Mouse (Mus musculus) embryonic facial prominence, embryonic 12.5 days (tissue): ENCODE measurements at regions not wholly inside any gene's neighbourhood (a gene's known extent, or its start where the extent isn't known, plus 50 kb on each side); places are given as distances from the start of the nearest gene placed in this dataset.

ENCODE experiments used
- ATAC-seq: fragments of 200-750 bp; cut with Nextera tagmentation; 2 replicates; pipeline ENCODE4 v1.8.0; 2017; ENCODE audit not compliant: insufficient number of reproducible peaks, insufficient read depth, low FRiP score, low TSS enrichment
- H3K27ac ChIP-seq: fragments of 300-500 bp; sonication (generic); 2 replicates; pipeline ENCODE4 v1.5.1; 2016; ENCODE audit warnings: mild to moderate bottlenecking
- H3K27me3 ChIP-seq: fragments of 300-500 bp; sonication (generic); 2 replicates; pipeline ENCODE4 v1.6.1; 2016; ENCODE audit warnings: mild to moderate bottlenecking, moderate library complexity
- H3K36me3 ChIP-seq: fragments of 300-500 bp; sonication (generic); 2 replicates; pipeline ENCODE4 v1.6.1; 2016; ENCODE audit warnings: mild to moderate bottlenecking
- H3K4me1 ChIP-seq: fragments of 300-500 bp; sonication (generic); 2 replicates; pipeline ENCODE4 v1.6.1; 2016
- H3K4me2 ChIP-seq: fragments of 300-500 bp; sonication (generic); replicated peaks from 2 replicates; pipeline ENCODE4 v1.6.1; 2016; ENCODE audit warnings: mild to moderate bottlenecking, moderate library complexity
- H3K4me3 ChIP-seq: fragments of 300-500 bp; sonication (generic); 2 replicates; pipeline ENCODE4 v1.5.1; 2016; ENCODE audit warnings: mild to moderate bottlenecking
- H3K9ac ChIP-seq: fragments of 300-500 bp; sonication (generic); 2 replicates; pipeline ENCODE4 v1.6.1; 2016; ENCODE audit warnings: mild to moderate bottlenecking, moderate library complexity
- H3K9me3 ChIP-seq: fragments of 300-500 bp; sonication (generic); 2 replicates; pipeline ENCODE4 v1.6.1; 2016; ENCODE audit warnings: mild to moderate bottlenecking, moderate library complexity
- WGBS: fragments of 180-500 bp; shearing (Covaris S2); methylation state at CpG from one replicate; pipeline ENCODE4 v1.1.7; 2016; 5-methylcytosine and 5-hydroxymethylcytosine counted together

DNA sequence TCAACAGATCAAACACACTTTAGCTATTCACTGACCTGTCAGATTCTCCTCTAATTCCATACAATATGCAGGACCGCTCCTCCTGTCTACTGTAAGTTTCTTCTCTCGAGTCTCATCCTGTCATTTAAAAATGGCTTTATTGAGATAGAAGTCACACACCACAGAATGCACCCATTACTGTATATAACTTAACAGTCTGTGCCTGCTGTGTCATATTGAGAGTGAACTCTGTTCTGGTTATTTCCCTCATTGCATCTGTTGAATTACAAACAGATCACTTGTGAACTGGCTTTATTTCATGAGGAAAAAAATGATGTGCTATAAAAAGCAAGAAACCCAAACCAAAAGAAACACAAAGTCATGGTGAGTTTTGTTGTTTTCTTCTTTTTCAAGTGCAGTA is 198.2 kb downstream of the Kcnrg start:
- H3K27ac ChIP-seq: no peak overlapping the region
- no peaks in the 10 kb centered on the region for H3K36me3 ChIP-seq
- H3K4me1 ChIP-seq: peaks cover 14% of the 10 kb centered on the region; the same call in 1 of the 2 replicates
- WGBS: 82% methylated on average over 2 of the region's 2 CpGs
- ATAC-seq: no peak
- no peak overlapping the region for H3K4me2 ChIP-seq
- no peaks in the 10 kb centered on the region for H3K27me3 ChIP-seq
- no peak overlapping the region for H3K4me3 ChIP-seq
- H3K9me3 ChIP-seq: no peaks in the 10 kb centered on the region
- H3K9ac ChIP-seq: no peak overlapping the region

DNA sequence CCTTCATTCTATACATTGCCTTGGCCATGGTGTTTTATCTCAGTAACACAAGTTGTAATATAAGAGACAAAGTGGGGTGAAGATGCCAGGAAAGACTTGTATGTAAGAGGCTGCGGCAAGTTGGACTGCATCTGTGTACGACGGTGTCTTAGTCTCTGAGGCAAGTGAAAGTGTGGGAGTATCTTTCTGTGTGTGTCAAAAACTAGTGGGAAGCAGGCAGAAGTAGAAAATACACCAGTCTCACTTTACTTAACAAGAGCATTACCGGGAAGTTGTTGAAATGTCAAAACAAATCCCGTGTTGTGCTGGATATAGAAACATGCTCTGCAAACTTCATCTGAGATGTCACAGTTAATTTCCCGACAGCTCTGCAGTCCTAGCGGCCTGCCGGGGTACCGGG is 200.9 kb downstream of the Kcnrg start:
- Histone ChIP-seq H3K27ac (no peak overlapping the region), H3K27me3 (no peaks in the 10 kb centered on the region), H3K4me3 (no peak overlapping the region), H3K9me3 (no peaks in the 10 kb centered on the region), H3K9ac (no peak overlapping the region), H3K36me3 (no peaks in the 10 kb centered on the region), H3K4me2 (no peak overlapping the region), H3K4me1 (peaks cover 31% of the 10 kb centered on the region; the same call in 1 of the 2 replicates)
- WGBS: 57% methylated on average over 9 of the region's 9 CpGs
- no peak for ATAC-seq

DNA sequence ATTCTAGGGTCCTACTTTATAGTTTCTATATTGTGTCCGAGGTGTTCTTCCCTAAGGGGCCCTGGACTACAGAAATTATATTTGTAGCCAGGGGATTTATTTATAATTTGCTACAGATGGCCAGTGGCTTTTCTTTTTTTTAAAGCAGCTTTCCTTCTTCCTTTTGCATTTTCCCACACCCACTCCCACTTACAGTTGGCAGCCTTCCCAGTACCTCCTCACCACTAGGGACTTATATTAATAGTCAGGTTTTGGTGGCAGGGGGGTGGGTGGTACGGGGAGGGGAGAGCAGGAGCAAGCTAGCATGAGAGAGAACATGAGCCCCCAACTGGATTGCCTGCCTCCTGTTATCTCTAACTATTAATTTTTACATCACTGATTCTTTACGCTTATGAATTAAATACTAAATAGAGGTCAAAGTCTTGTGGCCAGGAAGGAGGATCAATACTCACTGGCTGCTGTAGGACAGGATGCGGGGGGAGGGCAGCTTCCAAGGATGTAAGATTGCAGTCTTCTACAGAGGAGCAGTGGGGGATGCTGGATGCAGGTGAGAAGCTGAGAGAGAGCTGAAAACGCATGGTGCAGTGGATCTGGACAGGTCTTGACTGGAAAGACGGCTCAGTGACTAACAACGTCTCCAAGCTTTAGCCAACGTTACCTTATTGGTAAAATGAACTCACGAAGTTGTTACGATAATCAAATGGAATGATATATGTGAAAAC is 202.6 kb downstream of the Kcnrg start:
- no peaks in the 10 kb centered on the region for H3K9me3 ChIP-seq
- WGBS: 60% methylated on average over 10 of the region's 10 CpGs
- 0 out of 2 replicates have a peak overlapping the region, but pooled peaks have one; percentile 58 for H3K27ac ChIP-seq
- no peak overlapping the region for H3K4me2 ChIP-seq
- peaks cover 31% of the 10 kb centered on the region; the same call in 1 of the 2 replicates for H3K4me1 ChIP-seq
- H3K36me3 ChIP-seq: no peaks in the 10 kb centered on the region
- no peak for ATAC-seq
- no peak overlapping the region for H3K4me3 ChIP-seq
- no peak overlapping the region for H3K9ac ChIP-seq
- H3K27me3 ChIP-seq: no peaks in the 10 kb centered on the region

DNA sequence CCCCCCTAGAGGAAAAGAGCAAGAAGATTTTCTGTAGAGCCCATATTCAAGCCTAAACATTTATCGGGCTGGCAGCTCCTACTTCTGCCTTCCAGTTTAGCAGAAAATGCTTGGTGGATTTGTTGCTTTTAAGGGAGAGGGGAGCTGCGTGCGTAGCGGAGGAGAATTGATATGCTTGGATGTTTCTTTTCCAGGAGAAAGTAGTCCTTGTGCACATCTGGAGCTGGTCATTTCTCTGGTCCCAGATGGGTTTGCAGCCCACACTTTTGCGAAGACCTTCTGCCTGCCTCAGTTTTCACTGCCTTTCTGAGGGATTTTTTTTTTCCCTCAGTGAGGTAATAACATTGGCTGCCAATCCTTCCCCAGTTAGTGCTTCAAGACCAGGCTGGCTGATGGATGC is 203.6 kb downstream of the Kcnrg start:
- peaks cover 31% of the 10 kb centered on the region; the same call in 1 of the 2 replicates for H3K4me1 ChIP-seq
- H3K4me3 ChIP-seq: no peak overlapping the region
- peak overlapping the region; percentile 31; the same call in 1 of the 2 replicates for H3K27ac ChIP-seq
- no peak for ATAC-seq
- H3K9ac ChIP-seq: no peak overlapping the region
- no peaks in the 10 kb centered on the region for H3K9me3 ChIP-seq
- peak overlapping the region; percentile 8; the same call in 1 of the 2 replicates for H3K4me2 ChIP-seq
- 30% methylated on average over 5 of the region's 5 CpGs for WGBS
- H3K27me3 ChIP-seq: no peaks in the 10 kb centered on the region
- no peaks in the 10 kb centered on the region for H3K36me3 ChIP-seq

DNA sequence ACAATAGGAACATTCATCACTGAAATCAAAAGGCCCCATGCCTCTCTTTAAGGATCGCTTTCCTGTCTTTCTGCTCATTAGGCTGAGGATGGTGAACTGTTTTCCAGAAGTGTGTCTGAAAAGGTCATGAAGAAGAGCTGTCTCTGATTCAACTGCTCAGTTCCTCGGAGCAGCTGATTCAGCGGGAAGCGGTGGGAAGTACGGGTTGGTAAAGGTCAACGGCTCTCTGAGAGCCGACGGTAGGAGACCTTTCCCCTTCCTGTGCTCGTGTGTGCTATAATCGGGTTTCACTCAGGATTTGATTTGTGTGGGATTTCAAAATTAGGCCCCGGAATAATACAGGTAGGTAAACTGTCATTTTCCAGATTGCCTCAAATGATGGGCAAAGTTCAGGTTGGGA is 210.5 kb downstream of the Kcnrg start:
- Histone ChIP-seq H3K9ac (no peak overlapping the region), H3K4me3 (no peak overlapping the region), H3K36me3 (no peaks in the 10 kb centered on the region), H3K4me2 (no peak overlapping the region), H3K4me1 (0 out of 2 replicates have a peak, but pooled peaks cover 5% of the 10 kb centered on the region), H3K27me3 (no peaks in the 10 kb centered on the region), H3K27ac (no peak overlapping the region), H3K9me3 (no peaks in the 10 kb centered on the region)
- no peak for ATAC-seq
- WGBS: 43% methylated on average over 11 of the region's 11 CpGs

DNA sequence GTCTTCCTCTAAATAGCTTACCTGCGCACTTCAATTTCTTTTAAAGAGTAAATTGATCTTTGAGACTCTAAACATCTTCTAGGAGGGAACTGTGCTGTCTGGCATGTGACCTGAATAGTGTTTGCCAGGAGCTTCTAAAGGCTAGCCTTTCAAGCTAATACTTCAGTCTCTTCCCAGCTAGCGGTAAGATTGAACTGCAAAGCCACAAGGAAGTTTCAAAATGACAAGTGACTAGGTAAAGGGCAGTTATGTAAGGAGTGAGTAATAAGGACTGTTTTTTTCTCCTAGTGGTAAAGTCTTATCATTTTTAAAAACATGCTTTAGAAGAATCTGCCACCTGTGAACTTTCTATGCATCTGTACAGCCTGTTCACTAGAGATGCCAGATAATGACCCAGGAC is 211.1 kb downstream of the Kcnrg start:
- no peak overlapping the region for H3K4me2 ChIP-seq
- no peak overlapping the region for H3K4me3 ChIP-seq
- no peak for ATAC-seq
- no peaks in the 10 kb centered on the region for H3K36me3 ChIP-seq
- 84% methylated on average over 2 of the region's 2 CpGs for WGBS
- no peaks in the 10 kb centered on the region for H3K27me3 ChIP-seq
- no peak overlapping the region for H3K27ac ChIP-seq
- H3K9me3 ChIP-seq: no peaks in the 10 kb centered on the region
- no peak overlapping the region for H3K9ac ChIP-seq
- 0 out of 2 replicates have a peak, but pooled peaks cover 5% of the 10 kb centered on the region for H3K4me1 ChIP-seq

DNA sequence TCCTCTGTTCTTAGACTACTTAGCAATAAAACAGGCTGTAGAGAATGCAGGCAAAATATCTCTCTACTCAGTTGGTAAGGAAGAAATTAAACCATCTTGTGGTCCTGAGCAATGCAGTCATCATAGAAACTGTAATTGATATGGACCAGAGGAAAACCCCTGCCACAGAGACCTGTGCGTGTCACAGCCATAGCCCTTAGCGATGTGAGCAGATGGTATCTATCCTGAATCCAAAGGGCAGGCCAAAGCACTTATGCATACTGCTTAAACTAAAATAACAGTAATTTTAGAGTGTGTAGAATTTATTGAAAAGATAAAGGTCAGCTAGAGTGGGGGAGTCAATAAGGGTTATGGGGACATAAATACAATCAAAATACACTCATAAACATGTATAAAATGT is 212.0 kb downstream of the Kcnrg start:
- no peaks in the 10 kb centered on the region for H3K27me3 ChIP-seq
- 49% methylated on average over 2 of the region's 2 CpGs for WGBS
- H3K27ac ChIP-seq: no peak overlapping the region
- H3K4me2 ChIP-seq: no peak overlapping the region
- no peak overlapping the region for H3K9ac ChIP-seq
- H3K4me1 ChIP-seq: 0 out of 2 replicates have a peak, but pooled peaks cover 5% of the 10 kb centered on the region
- no peaks in the 10 kb centered on the region for H3K9me3 ChIP-seq
- no peak for ATAC-seq
- no peaks in the 10 kb centered on the region for H3K36me3 ChIP-seq
- no peak overlapping the region for H3K4me3 ChIP-seq

DNA sequence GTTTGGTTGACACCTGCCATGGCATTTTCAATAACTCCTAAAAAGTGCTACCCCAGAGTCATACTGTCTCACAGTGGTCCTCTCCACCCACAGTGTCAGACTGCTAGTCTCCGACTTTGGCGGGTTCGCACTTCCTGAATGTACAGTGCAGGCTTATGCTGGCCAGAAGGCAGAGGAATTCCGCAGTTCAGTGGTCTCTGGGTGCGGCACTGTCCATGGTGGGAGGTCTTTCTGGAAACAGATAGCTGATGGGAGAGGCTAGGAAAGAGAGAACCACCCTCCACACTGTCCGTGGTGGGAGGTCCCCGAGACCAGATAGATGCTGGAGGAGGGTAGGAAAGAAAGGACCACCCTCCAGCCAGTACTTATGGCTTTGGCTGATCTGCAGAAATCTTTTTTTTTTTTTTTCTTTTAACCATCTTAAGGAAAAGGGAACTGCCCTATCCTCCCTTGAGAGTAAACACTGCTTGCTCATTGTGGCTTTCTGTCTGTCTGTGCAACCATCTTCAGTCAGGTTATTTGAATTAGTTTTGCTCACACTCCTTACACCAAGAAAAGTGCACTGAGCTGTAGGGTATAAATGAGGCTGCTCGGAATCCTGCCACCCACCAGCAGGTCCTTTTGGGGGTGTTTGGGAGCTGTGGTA is 227.2 kb downstream of the Kcnrg start:
- WGBS: 62% methylated on average over 8 of the region's 8 CpGs
- Histone ChIP-seq H3K9ac (no peak overlapping the region), H3K4me3 (no peak overlapping the region), H3K36me3 (no peaks in the 10 kb centered on the region), H3K4me1 (peaks cover 18% of the 10 kb centered on the region; the same call in 1 of the 2 replicates), H3K4me2 (no peak overlapping the region), H3K27ac (no peak overlapping the region), H3K9me3 (no peaks in the 10 kb centered on the region), H3K27me3 (no peaks in the 10 kb centered on the region)
- ATAC-seq: no peak

DNA sequence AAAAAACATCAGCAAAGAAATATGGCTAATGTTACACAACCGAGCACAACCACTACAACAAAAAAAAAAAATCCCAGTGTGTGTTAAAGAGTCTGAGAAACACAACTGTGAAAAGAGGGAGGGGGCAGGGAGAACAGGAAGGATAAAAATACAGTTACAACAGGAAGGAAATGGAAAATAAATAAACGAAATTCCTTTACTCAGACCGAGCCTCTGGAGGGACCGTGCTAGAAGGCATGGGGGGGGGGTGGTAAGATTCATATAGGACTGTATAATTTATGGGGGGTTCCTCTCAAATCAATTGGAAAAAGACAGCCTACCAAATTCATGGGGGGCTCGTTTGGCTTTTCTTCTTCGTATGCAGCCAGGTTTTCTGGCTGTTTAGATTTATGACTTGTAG is 228.5 kb downstream of the Kcnrg start:
- Histone ChIP-seq H3K27me3 (no peaks in the 10 kb centered on the region), H3K4me3 (no peak overlapping the region), H3K4me2 (no peak overlapping the region), H3K36me3 (no peaks in the 10 kb centered on the region), H3K9ac (no peak overlapping the region), H3K4me1 (peaks cover 13% of the 10 kb centered on the region; the same call in 1 of the 2 replicates), H3K9me3 (no peaks in the 10 kb centered on the region), H3K27ac (no peak overlapping the region)
- WGBS: 48% methylated on average over 6 of the region's 6 CpGs
- ATAC-seq: no peak

DNA sequence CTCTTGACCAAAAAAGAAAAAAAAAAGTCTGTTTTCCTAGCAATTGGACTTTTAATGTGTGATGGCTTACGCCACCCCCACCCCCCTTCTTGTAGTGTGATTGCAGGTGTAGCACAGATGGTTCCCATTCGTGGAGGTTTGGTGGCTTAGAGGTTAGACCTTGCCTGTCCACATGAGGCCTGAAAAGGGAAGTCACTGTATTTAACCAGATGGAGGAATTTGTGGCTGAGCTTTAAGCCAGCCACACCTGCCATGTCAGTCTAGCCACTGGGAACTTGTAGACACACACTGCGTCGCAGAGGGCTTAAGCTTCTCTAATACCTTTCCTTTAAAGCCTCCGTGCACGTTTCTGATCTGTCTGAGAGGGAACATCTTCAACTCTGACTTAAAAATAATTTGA is 229.0 kb downstream of the Kcnrg start:
- WGBS: 57% methylated on average over 6 of the region's 6 CpGs
- Histone ChIP-seq H3K36me3 (no peaks in the 10 kb centered on the region), H3K27ac (no peak overlapping the region; the same call in 1 of the 2 replicates), H3K4me1 (peaks cover 13% of the 10 kb centered on the region; the same call in 1 of the 2 replicates), H3K9me3 (no peaks in the 10 kb centered on the region), H3K4me3 (no peak overlapping the region), H3K27me3 (no peaks in the 10 kb centered on the region), H3K4me2 (no peak overlapping the region), H3K9ac (no peak overlapping the region)
- no peak for ATAC-seq

DNA sequence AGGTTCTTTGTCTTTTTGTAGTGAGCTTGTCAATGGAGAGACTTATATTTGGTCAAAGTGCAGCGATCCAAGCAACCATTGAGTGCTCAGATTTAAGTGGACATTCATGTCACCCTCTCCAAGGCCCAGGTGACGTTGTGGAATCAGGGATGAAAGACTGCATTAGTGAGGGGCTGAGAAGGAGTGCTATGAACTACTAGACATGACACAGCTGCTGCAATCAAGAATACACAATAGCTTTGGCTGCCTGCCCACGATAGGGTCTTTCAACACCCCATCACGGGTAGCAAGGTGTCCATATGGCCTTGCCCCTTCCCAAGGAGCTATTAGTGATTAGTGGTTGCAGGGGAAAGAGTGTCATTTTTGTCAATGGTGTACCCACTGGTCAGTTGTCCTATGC is 229.7 kb downstream of the Kcnrg start:
- H3K36me3 ChIP-seq: no peaks in the 10 kb centered on the region
- no peak overlapping the region for H3K4me2 ChIP-seq
- H3K9ac ChIP-seq: no peak overlapping the region
- H3K9me3 ChIP-seq: no peaks in the 10 kb centered on the region
- 79% methylated on average over 4 of the region's 4 CpGs for WGBS
- no peak overlapping the region for H3K27ac ChIP-seq
- no peaks in the 10 kb centered on the region for H3K27me3 ChIP-seq
- no peak for ATAC-seq
- no peak overlapping the region for H3K4me3 ChIP-seq
- H3K4me1 ChIP-seq: peaks cover 13% of the 10 kb centered on the region; the same call in 1 of the 2 replicates

DNA sequence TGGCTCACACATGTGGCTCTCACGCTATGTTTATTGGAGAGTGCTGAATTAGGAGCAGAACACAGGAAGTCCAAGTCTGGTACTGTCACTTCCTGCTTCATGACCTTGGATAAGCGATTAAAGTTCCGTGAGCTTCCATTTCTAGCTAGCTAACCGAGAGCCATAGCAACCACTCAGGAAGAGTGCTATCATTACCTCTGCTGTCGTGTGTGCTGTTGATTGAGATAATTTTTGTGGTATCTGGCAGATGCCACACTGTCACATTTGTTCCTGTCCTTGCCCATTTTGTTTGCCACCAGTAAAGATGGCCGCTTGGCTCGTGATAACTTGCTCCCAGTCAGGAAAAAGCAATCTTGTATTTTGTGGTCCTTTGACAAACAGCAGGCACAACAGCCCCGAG is 230.6 kb downstream of the Kcnrg start:
- no peak for ATAC-seq
- WGBS: 58% methylated on average over 8 of the region's 8 CpGs
- H3K27ac ChIP-seq: no peak overlapping the region

More for the DNA sequence above, 230.6 kb downstream of the Kcnrg start:
- Histone ChIP-seq H3K27me3 (no peaks in the 10 kb centered on the region), H3K4me3 (no peak overlapping the region), H3K9ac (no peak overlapping the region), H3K9me3 (no peaks in the 10 kb centered on the region), H3K4me1 (peaks cover 13% of the 10 kb centered on the region; the same call in 1 of the 2 replicates), H3K4me2 (no peak overlapping the region), H3K36me3 (no peaks in the 10 kb centered on the region)
